Comparison of ENCODE assay signal across 9 mouse cellular contexts in genomic region chr12:104898718-104899117, GRCm38 (mm10). TPM values are rescaled to one million over a fixed set of nuclear protein-coding genes. Genes with fewer than 3 reads are reported as not detected.
DNase-seq lines count a peak whose midpoint lies in the region; ATAC-seq and TF ChIP-seq lines count a peak whose summit lies in the region.
"Had no signal": no experiment of that assay in that cellular context is flagged by ENCODE, and none has a peak within 500 bp of the region (broad histone marks: within the 10 kb centered on the region; RNA-seq: fewer than 3 reads in every experiment).

No protein-coding gene starts in this region.

- H3K27ac ChIP-seq in lung, embryonic 14.5 days (ENCODE audit: low read depth), result no peak overlapping the region
- H3K27ac ChIP-seq in kidney, adult 2 months (ENCODE audit: insufficient read depth, low read depth, low read length), result peak overlapping the region; percentile 36
- H3K27ac ChIP-seq in forebrain, embryonic 10.5 days, result no peak overlapping the region

- H3K9ac ChIP-seq in lung, embryonic 14.5 days, result no peak overlapping the region

- H3K4me3 ChIP-seq in lung, embryonic 14.5 days (ENCODE audit: low read depth, low read length), result no peak overlapping the region
- H3K4me3 ChIP-seq in kidney, adult 2 months (ENCODE audit: insufficient read depth, low read depth, low read length), result no peak overlapping the region
- no peak overlapping the region for H3K4me3 ChIP-seq in forebrain, embryonic 10.5 days

- no peaks in the 10 kb centered on the region; the same call in 1 of the 2 replicates for H3K4me1 ChIP-seq in lung, embryonic 14.5 days (ENCODE audit: insufficient read depth)
- H3K4me1 ChIP-seq in kidney, adult 2 months (ENCODE audit: control insufficient read depth, insufficient read depth, low read length), result peaks cover 31% of the 10 kb centered on the region
- peaks cover 45% of the 10 kb centered on the region for H3K4me1 ChIP-seq in forebrain, embryonic 10.5 days

- no peaks in the 10 kb centered on the region for H3K27me3 ChIP-seq in lung, embryonic 14.5 days (ENCODE audit: insufficient read depth, low read length)
- H3K27me3 ChIP-seq in kidney, adult 2 months (replicated peaks; ENCODE audit: control insufficient read depth, insufficient read depth, low read length), result no peaks in the 10 kb centered on the region
- H3K27me3 ChIP-seq in forebrain, embryonic 10.5 days (ENCODE audit: poor library complexity, severe bottlenecking), result peaks cover 19% of the 10 kb centered on the region

- ATAC-seq in lung, embryonic 14.5 days (ENCODE audit: insufficient read depth), result no peak
- 0 out of 2 replicates have a peak, but pooled peaks have one; percentile 54 for ATAC-seq in megakaryocyte progenitor cell, adult 5-6 weeks (replicated peaks; ENCODE audit: poor library complexity)

- no peak for DNase-seq in lung, embryonic 14.5 days
- DNase-seq in lung, postnatal 25 days (ENCODE audit: low spot score), result no peak
- peak; percentile 25 for DNase-seq in NIH3T3 (ENCODE audit: low read depth)
- peak; percentile 81 for DNase-seq in kidney, adult 2 months
- DNase-seq in forebrain, embryonic 10.5 days (ENCODE audit: extremely low spot score, low spot score), result no peak
- DNase-seq in frontal cortex, postnatal 25 days (ENCODE audit: low spot score in 2 of 2), result no peak
- DNase-seq in adrenal gland, adult 2 months, result no peak
- DNase-seq: adrenal gland, postnatal 10 days had no signal

- no peaks in the 10 kb centered on the region for H3K36me3 ChIP-seq in lung, embryonic 14.5 days (ENCODE audit: insufficient read depth)
- no peaks in the 10 kb centered on the region for H3K36me3 ChIP-seq in kidney, adult 2 months (ENCODE audit: control insufficient read depth, insufficient read depth, low read length)
- no peaks in the 10 kb centered on the region for H3K36me3 ChIP-seq in forebrain, embryonic 10.5 days (replicated peaks)

- H3K9me3 ChIP-seq in lung, embryonic 14.5 days (ENCODE audit: low read depth, low read length), result no peaks in the 10 kb centered on the region
- no peaks in the 10 kb centered on the region for H3K9me3 ChIP-seq in forebrain, embryonic 10.5 days

- TF ChIP-seq POLR2A in kidney, adult 2 months (IDR thresholded peaks at IDR 0.05; ENCODE audit: low read depth, low read length), result no peak

- no peak overlapping the region for H3K4me2 ChIP-seq in lung, embryonic 14.5 days

- 64% methylated on average over 9 of the region's 9 CpGs for WGBS in lung, embryonic 14.5 days
- WGBS in kidney, adult 2 months, result 55% methylated on average over 9 of the region's 9 CpGs
- WGBS in forebrain, embryonic 10.5 days, result 73% methylated on average over 9 of the region's 9 CpGs

- TF ChIP-seq CTCF in lung, embryonic 14.5 days (IDR thresholded peaks at IDR 0.05; ENCODE audit: low read depth), result peak; percentile 37
- peak; percentile 42 for TF ChIP-seq CTCF in kidney, adult 2 months (conservative IDR thresholded peaks at IDR 0.05; ENCODE audit: insufficient read depth, insufficient read length, low read depth, low read length)

RNA-seq across cellular contexts. Expression of gene Clmn, which starts 33.8 kb away (rescaled TPM):
- 2.1 and 2.8 TPM in 2 replicates for polyA plus RNA-seq in lung, embryonic 14.5 days (2014; fragmentation: Nextera tagmentation; extraction: Ambion mirVana)
- polyA plus RNA-seq in kidney, adult 2 months (2012; rRNA removed), result 20.5 and 21.3 TPM in 2 replicates
- 0.10 TPM in 1 of 2 replicates, not detected in the other for total RNA-seq in megakaryocyte progenitor cell, adult 5-6 weeks (2015)
- total RNA-seq in megakaryocyte progenitor cell, adult 5-6 weeks (2017), result not detected in 2 replicates
- 1.6 and 2.1 TPM in 2 replicates for polyA plus RNA-seq in forebrain, embryonic 10.5 days (2016; fragmentation: Nextera tagmentation; extraction: Ambion mirVana)
- total RNA-seq in adrenal gland, adult 2 months (2021), result 10 to 100 TPM in 1 of 2 experiments, 1 to 10 TPM in 1; 9.3 to 13.1 TPM
- polyA plus RNA-seq in adrenal gland, adult 2 months (2012; rRNA removed), result 1.4 and 1.5 TPM in 2 replicates

Comparison
In these comparisons a context has a peak if more than half of its experiments do, and no peak if none do; other contexts are left out.
1. DNase-seq: peak in NIH3T3 (single experiment) and kidney, adult 2 months (single experiment); none in lung, embryonic 14.5 days (single experiment), lung, postnatal 25 days (single experiment), forebrain, embryonic 10.5 days (single experiment), frontal cortex, postnatal 25 days (0 of 2) and adrenal gland, adult 2 months (single experiment).